Mouse (Mus musculus) forebrain, embryonic 16.5 days (tissue): ENCODE data around the gene Sh3gl3. TPM values are rescaled to one million over a fixed set of nuclear protein-coding genes. Genes with fewer than 3 reads are reported as not detected.

Source experiments
- polyA plus RNA-seq: library from polyadenylated mRNA; unstranded; fragments of >200 nt; fragmentation: Nextera tagmentation; extraction: Ambion mirVana; gene quantifications from 2 replicates; pipeline ENCODE4 v1.2.1, GENCODE M21; 2015

Gene Sh3gl3
- polyA plus RNA-seq, 1 experiment from 2014 or later: 63.4 TPM

Other genes with a start within 250 kb of the Sh3gl3 start
- 51.8 and 54.4 TPM in 2 replicates for gene Hdgfl3, start 239.4 kb upstream of the Sh3gl3 start, polyA plus RNA-seq
- gene Bnc1, start 181.5 kb upstream of the Sh3gl3 start, polyA plus RNA-seq: 0.09 TPM in 1 of 2 replicates, not detected in the other
- 0.32 and 0.58 TPM in 2 replicates for gene Adamtsl3, start 161.9 kb downstream of the Sh3gl3 start, polyA plus RNA-seq